Mouse (Mus musculus): ENCODE measurements around the gene Manbal. TPM values are rescaled to one million over a fixed set of nuclear protein-coding genes. Genes with fewer than 3 reads are reported as not detected.
A peak's percentile ranks its signal among the peaks of the same experiment; 100 is the strongest.

Manbal gene
- polyA plus RNA-seq, 1 experiment from 2014 or later, result 22.8 TPM

- no peak overlapping the region for H3K9ac ChIP-seq (replicated peaks)
- 84% methylated on average over 4 of the region's 4 CpGs for WGBS (ENCODE audit: insufficient replicate concordance)
- 0 out of 2 replicates have a peak, but pooled peaks cover 7% of the 10 kb centered on the region for H3K27me3 ChIP-seq (ENCODE audit: insufficient read depth, low read length)
- no peaks in the 10 kb centered on the region for H3K9me3 ChIP-seq (ENCODE audit: low read length)
- peaks cover 13% of the 10 kb centered on the region for H3K4me1 ChIP-seq (ENCODE audit: insufficient read depth)
- H3K27ac ChIP-seq (ENCODE audit: low read depth), result no peak overlapping the region
- no peaks in the 10 kb centered on the region for H3K36me3 ChIP-seq (replicated peaks; ENCODE audit: insufficient read depth, low read length)
- no peak for DNase-seq
- TF ChIP-seq CTCF (IDR thresholded peaks at IDR 0.05; ENCODE audit: low read depth) (no peak), EP300 (IDR thresholded peaks at IDR 0.05; ENCODE audit: low read depth) (no peak)
- ATAC-seq, result no peak
- no peak overlapping the region for H3K4me3 ChIP-seq (ENCODE audit: low read depth, low read length)
- H3K4me2 ChIP-seq (ENCODE audit: low read depth, low read length), result no peak overlapping the region
Observed at GRCm38 (mm10) chr2:157420404-157420803, 53.0 kb downstream of the Manbal start.

- no peaks in the 10 kb centered on the region for H3K36me3 ChIP-seq (replicated peaks; ENCODE audit: insufficient read depth, low read length)
- peak; percentile 28; the same call in 1 of the 2 replicates for ATAC-seq
- H3K27ac ChIP-seq (ENCODE audit: low read depth), result no peak overlapping the region
- DNase-seq, result no peak
- 0 out of 2 replicates have a peak, but pooled peaks cover 7% of the 10 kb centered on the region for H3K27me3 ChIP-seq (ENCODE audit: insufficient read depth, low read length)
- no peaks in the 10 kb centered on the region for H3K9me3 ChIP-seq (ENCODE audit: low read length)
- 56% methylated on average over 11 of the region's 11 CpGs for WGBS (ENCODE audit: insufficient replicate concordance)
- H3K4me2 ChIP-seq (ENCODE audit: low read depth, low read length), result no peak overlapping the region
- H3K4me1 ChIP-seq (ENCODE audit: insufficient read depth), result peaks cover 13% of the 10 kb centered on the region
- H3K4me3 ChIP-seq (ENCODE audit: low read depth, low read length), result no peak overlapping the region
- TF ChIP-seq CTCF (IDR thresholded peaks at IDR 0.05; ENCODE audit: low read depth) (no peak), EP300 (IDR thresholded peaks at IDR 0.05; ENCODE audit: low read depth) (no peak)
- no peak overlapping the region for H3K9ac ChIP-seq (replicated peaks)
Observed at GRCm38 (mm10) chr2:157422062-157422655, 54.8 kb downstream of the Manbal start.

- Histone ChIP-seq H3K36me3 (replicated peaks; ENCODE audit: insufficient read depth, low read length) (no peaks in the 10 kb centered on the region), H3K9ac (replicated peaks) (no peak overlapping the region), H3K27me3 (ENCODE audit: insufficient read depth, low read length) (0 out of 2 replicates have a peak, but pooled peaks cover 7% of the 10 kb centered on the region), H3K9me3 (ENCODE audit: low read length) (no peaks in the 10 kb centered on the region), H3K4me1 (ENCODE audit: insufficient read depth) (peaks cover 13% of the 10 kb centered on the region), H3K27ac (ENCODE audit: low read depth) (peak overlapping the region; percentile 70; the same call in 1 of the 2 replicates), H3K4me3 (ENCODE audit: low read depth, low read length) (no peak overlapping the region), H3K4me2 (ENCODE audit: low read depth, low read length) (peak overlapping the region; percentile 74; the same call in 1 of the 2 replicates)
- TF ChIP-seq CTCF (IDR thresholded peaks at IDR 0.05; ENCODE audit: low read depth) (no peak), EP300 (IDR thresholded peaks at IDR 0.05; ENCODE audit: low read depth) (no peak)
- ATAC-seq, result peak; percentile 34
- WGBS (ENCODE audit: insufficient replicate concordance), result 56% methylated on average over 11 of the region's 11 CpGs
- DNase-seq, result no peak
Observed at GRCm38 (mm10) chr2:157422854-157423705, 55.7 kb downstream of the Manbal start.

GRCm38 (mm10) chr2:157423706-157424125 is 56.3 kb downstream of the Manbal start:
- DNase-seq, result no peak

GRCm38 (mm10) chr2:157424126-157424903 is 56.9 kb downstream of the Manbal start:
- Histone ChIP-seq H3K4me3 (ENCODE audit: low read depth, low read length) (peak overlapping the region; percentile 51), H3K27ac (ENCODE audit: low read depth) (peak overlapping the region; percentile 70), H3K4me1 (ENCODE audit: insufficient read depth) (peaks cover 16% of the 10 kb centered on the region), H3K9ac (replicated peaks) (peak overlapping the region; percentile 77), H3K9me3 (ENCODE audit: low read length) (no peaks in the 10 kb centered on the region), H3K36me3 (replicated peaks; ENCODE audit: insufficient read depth, low read length) (no peaks in the 10 kb centered on the region), H3K4me2 (ENCODE audit: low read depth, low read length) (peak overlapping the region; percentile 74), H3K27me3 (ENCODE audit: insufficient read depth, low read length) (0 out of 2 replicates have a peak, but pooled peaks cover 7% of the 10 kb centered on the region)
- ATAC-seq, result peak; percentile 18; the same call in 1 of the 2 replicates
- peak; percentile 44 for DNase-seq
- WGBS (ENCODE audit: insufficient replicate concordance), result 8% methylated on average over 48 of the region's 98 CpGs
- TF ChIP-seq EP300 (IDR thresholded peaks at IDR 0.05; ENCODE audit: low read depth) (no peak), CTCF (IDR thresholded peaks at IDR 0.05; ENCODE audit: low read depth) (no peak)

More at GRCm38 (mm10) chr2:157423706-157424125, 56.3 kb downstream of the Manbal start:
- Histone ChIP-seq H3K9ac (replicated peaks) (peak overlapping the region; percentile 77), H3K27me3 (ENCODE audit: insufficient read depth, low read length) (0 out of 2 replicates have a peak, but pooled peaks cover 7% of the 10 kb centered on the region), H3K4me3 (ENCODE audit: low read depth, low read length) (peak overlapping the region; percentile 51), H3K36me3 (replicated peaks; ENCODE audit: insufficient read depth, low read length) (no peaks in the 10 kb centered on the region), H3K4me1 (ENCODE audit: insufficient read depth) (peaks cover 13% of the 10 kb centered on the region), H3K4me2 (ENCODE audit: low read depth, low read length) (peak overlapping the region; percentile 74), H3K27ac (ENCODE audit: low read depth) (peak overlapping the region; percentile 70), H3K9me3 (ENCODE audit: low read length) (no peaks in the 10 kb centered on the region)
- ATAC-seq, result no peak
- TF ChIP-seq CTCF (IDR thresholded peaks at IDR 0.05; ENCODE audit: low read depth) (no peak), EP300 (IDR thresholded peaks at IDR 0.05; ENCODE audit: low read depth) (no peak)
- 12% methylated on average over 15 of the region's 21 CpGs for WGBS (ENCODE audit: insufficient replicate concordance)
